Mouse (Mus musculus) stomach, postnatal 0 days (tissue): ENCODE results near the gene Atg13.

Source experiments
- CTCF ChIP-seq: IDR thresholded peaks from 2 replicates; pipeline ENCODE4 v1.5.1; 2016; ENCODE audit warnings: antibody characterized with exemption, low read depth, mild to moderate bottlenecking, moderate library complexity
- EP300 ChIP-seq: optimal IDR thresholded peaks from 2 replicates; pipeline ENCODE3; 2016; ENCODE audit warnings: antibody characterized with exemption

- TF ChIP-seq CTCF = no peak
- TF ChIP-seq EP300 = no peak
These were observed 67.5 kb downstream of the Atg13 start for GRCm38 (mm10) chr2:91642825-91643415.
